Mouse (Mus musculus) E14TG2a.4 (cell line): Measurements from ENCODE around the gene Cdk19.

ENCODE experiments used
- H3K27me3 ChIP-seq: 2 replicates; pipeline ENCODE4 v1.6.1; 2014; ENCODE audit warnings: low read length, control low read depth; ENCODE audit not compliant: insufficient read depth
- H3K36me3 ChIP-seq: 2 replicates; pipeline ENCODE4 v1.6.1; 2014; ENCODE audit warnings: low read length, control low read depth; ENCODE audit not compliant: insufficient read depth
- H3K4me1 ChIP-seq: replicated peaks from 2 replicates; pipeline ENCODE4 v1.6.1; 2014; ENCODE audit warnings: low read depth, low read length, control low read depth
- H3K4me3 ChIP-seq: replicated peaks from 2 replicates; pipeline ENCODE4 v1.5.1; 2014; ENCODE audit warnings: mild to moderate bottlenecking, low read length
- H3K9me3 ChIP-seq: 2 replicates; pipeline ENCODE4 v1.6.1; 2014; ENCODE audit warnings: low read length, control low read depth
- CTCF ChIP-seq: conservative IDR thresholded peaks from 2 replicates; pipeline ENCODE4 v1.5.1; 2014; ENCODE audit warnings: low read length
- NANOG ChIP-seq: IDR thresholded peaks from 2 replicates; pipeline ENCODE4 v1.6.1; 2014; ENCODE audit warnings: borderline replicate concordance, low read length, mixed read lengths
- POU5F1 ChIP-seq: IDR thresholded peaks from 2 replicates; pipeline ENCODE4 v1.6.1; 2014; ENCODE audit warnings: low read length, borderline replicate concordance

Gene Cdk19

DNA sequence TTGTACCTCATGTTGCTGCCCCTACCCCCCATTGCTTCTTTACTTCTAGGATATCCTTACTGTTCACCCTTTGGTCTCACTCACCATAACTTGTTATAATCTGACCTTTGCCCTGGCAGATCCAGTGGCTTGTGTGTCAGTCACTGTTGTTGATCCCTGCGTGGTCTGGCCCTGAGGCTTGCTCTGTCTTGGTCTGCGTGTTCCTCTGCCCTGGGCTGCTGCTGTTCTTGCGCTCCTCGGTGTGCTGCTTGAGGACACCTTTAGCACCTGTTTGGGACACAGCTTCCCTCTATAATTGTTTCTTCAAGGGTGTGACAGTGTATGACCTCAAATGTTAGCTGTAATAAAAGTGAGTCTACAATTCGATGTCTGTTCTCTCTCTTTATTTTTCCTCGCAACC lies 122.0 kb downstream of the Cdk19 start:
- Histone ChIP-seq H3K9me3 (no peaks in the 10 kb centered on the region), H3K27me3 (no peaks in the 10 kb centered on the region), H3K4me3 (no peak overlapping the region), H3K4me1 (peaks cover 4% of the 10 kb centered on the region; the same call in 1 of the 2 replicates), H3K36me3 (peaks cover 22% of the 10 kb centered on the region)
- TF ChIP-seq POU5F1 (no peak), NANOG (no peak), CTCF (no peak)

DNA sequence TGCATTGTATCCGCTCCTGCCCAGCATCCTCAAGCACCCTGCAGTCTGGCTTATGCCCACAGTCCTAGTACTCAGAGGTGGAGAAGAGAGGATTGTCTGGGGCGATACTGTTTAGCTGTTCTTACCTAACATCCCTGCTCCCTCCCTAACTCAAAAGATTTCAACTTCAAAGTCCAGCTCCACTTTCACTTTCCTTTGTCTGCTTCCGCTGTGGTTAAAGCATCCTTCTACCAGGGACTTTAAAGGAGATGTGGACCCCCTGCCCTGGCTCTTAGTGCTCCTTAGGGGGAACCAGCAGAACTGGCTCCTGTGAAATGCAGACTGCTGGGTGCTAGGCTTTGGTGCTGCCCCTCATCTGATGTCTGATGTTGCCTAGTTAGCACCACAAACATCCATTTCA lies 122.9 kb downstream of the Cdk19 start:
- no peak overlapping the region for H3K4me3 ChIP-seq
- H3K9me3 ChIP-seq: no peaks in the 10 kb centered on the region
- peaks cover 27% of the 10 kb centered on the region for H3K36me3 ChIP-seq
- H3K4me1 ChIP-seq: peaks cover 4% of the 10 kb centered on the region; the same call in 1 of the 2 replicates
- no peaks in the 10 kb centered on the region for H3K27me3 ChIP-seq
- TF ChIP-seq NANOG (no peak), POU5F1 (no peak), CTCF (no peak)

DNA sequence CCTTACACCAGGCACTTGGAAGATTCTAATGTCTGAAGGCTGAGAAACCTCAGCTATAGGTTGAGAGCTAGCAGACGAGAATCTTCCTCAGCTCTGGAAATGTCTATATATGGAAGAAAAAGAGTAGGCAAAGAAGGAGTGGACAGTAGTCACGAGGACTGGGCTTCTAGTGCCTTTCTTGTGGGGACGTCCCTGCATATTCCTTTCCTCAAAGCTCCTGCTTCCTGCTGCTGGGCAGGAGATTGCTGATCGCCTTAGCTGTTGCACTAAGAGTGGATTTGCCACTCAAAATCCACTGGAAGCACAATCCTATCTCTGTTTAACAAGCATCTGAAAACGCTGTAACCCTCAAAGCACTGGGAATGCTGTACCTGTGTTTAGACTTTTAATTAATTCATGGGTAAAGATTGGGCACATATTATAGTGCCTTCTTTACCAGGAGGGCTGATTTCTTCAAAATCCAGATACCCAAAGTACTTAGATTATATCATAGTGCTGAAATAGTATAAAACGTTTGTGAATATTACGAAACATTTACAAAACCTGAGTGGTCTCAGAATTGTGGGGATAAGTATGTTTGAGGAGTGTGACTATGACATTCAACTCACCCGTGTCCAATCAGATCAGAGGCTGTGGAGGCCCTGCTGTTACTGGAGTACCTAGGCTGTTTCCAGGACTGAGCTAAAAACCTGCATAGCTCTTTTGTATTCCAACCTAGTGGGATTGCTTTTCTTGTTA lies 128.0 kb downstream of the Cdk19 start:
- Histone ChIP-seq H3K9me3 (no peaks in the 10 kb centered on the region), H3K36me3 (peaks cover 24% of the 10 kb centered on the region), H3K4me1 (no peaks in the 10 kb centered on the region), H3K27me3 (no peaks in the 10 kb centered on the region), H3K4me3 (no peak overlapping the region)
- TF ChIP-seq CTCF (no peak), NANOG (no peak), POU5F1 (no peak)

DNA sequence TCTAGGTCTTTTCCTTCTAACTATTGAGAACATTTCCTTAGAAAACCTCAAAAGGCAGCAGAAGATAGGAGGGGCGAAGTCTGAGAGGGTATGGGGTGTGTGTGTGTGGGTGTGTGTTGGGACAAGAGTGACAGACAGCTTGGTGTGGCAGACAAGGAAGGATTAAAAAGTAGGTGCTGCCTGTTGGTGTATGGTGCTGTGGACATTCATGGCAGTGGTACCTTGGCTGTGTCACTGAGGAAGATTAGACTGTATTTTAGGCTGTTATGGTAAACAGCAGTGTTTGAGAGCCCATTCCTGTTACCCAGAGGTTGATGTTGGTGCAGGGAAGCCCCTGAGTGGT lies 128.5 kb downstream of the Cdk19 start:
- H3K36me3 ChIP-seq: peaks cover 29% of the 10 kb centered on the region
- TF ChIP-seq POU5F1 (no peak), CTCF (no peak), NANOG (no peak)
- no peak overlapping the region for H3K4me3 ChIP-seq
- no peaks in the 10 kb centered on the region for H3K27me3 ChIP-seq
- H3K9me3 ChIP-seq: no peaks in the 10 kb centered on the region
- H3K4me1 ChIP-seq: no peaks in the 10 kb centered on the region

DNA sequence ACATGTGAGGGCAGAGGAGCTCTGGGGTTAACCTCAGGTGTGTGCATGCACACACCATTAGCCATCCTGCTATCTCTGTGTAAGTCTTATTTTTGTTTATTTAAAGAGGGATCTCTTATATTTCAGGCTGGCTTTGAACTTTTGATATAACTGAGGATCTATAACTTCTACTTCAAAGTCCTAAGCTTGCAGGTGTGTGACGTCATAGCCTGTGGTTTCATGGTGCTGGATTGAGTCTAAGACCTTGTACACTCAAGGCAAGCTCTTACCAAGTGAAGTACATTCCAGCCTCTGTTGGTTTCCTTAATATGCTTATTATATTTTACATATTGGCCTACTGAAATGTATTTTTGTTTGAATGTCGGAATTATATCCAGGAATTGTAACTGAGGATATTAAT lies 129.8 kb downstream of the Cdk19 start:
- no peaks in the 10 kb centered on the region for H3K9me3 ChIP-seq

DNA sequence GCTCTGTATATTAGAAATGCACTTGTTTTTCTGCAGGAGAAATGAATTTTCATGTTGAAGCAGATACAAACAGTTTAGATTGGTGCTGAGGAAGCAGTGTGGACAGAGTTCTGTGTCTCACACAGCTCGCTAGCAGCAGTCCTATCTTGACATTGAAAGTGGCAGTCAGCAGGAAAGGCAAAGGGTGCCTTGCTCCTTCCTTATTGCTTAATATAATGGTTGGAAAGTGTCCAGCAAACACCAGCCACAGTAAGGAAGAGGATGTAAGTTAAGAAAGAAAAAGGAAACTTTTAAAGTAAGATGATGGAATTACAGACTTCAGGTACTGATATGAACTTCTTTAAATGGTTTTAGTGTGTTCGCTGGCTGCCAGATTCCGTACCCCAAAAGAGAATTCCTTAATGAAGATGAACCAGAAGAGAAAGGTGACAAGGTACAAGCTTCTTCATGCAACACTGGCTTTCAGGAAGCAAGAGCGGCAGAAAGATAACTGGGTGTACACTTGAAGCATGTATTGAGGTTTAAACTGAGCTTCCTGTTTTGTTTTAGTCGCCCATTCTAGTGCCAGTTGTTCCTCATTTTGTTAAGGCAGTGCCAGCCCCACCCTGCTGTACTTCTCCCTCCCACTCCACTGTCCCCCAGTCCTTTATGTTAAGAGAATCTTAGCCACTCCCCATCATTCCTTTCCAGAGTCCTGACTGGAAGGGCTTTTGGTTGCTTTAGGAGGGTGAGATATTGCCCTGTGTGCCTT lies 137.3 kb downstream of the Cdk19 start:
- H3K4me3 ChIP-seq: no peak overlapping the region
- H3K4me1 ChIP-seq: peaks cover 40% of the 10 kb centered on the region
- no peak for TF ChIP-seq CTCF
- no peak for TF ChIP-seq POU5F1
- TF ChIP-seq NANOG: no peak
- peaks cover 85% of the 10 kb centered on the region for H3K36me3 ChIP-seq
- H3K9me3 ChIP-seq: no peaks in the 10 kb centered on the region
- H3K27me3 ChIP-seq: no peaks in the 10 kb centered on the region

More for the DNA sequence above, 129.8 kb downstream of the Cdk19 start:
- Histone ChIP-seq H3K27me3 (no peaks in the 10 kb centered on the region), H3K4me3 (no peak overlapping the region), H3K36me3 (peaks cover 39% of the 10 kb centered on the region), H3K4me1 (no peaks in the 10 kb centered on the region)
- TF ChIP-seq POU5F1 (no peak), CTCF (no peak), NANOG (no peak)

DNA sequence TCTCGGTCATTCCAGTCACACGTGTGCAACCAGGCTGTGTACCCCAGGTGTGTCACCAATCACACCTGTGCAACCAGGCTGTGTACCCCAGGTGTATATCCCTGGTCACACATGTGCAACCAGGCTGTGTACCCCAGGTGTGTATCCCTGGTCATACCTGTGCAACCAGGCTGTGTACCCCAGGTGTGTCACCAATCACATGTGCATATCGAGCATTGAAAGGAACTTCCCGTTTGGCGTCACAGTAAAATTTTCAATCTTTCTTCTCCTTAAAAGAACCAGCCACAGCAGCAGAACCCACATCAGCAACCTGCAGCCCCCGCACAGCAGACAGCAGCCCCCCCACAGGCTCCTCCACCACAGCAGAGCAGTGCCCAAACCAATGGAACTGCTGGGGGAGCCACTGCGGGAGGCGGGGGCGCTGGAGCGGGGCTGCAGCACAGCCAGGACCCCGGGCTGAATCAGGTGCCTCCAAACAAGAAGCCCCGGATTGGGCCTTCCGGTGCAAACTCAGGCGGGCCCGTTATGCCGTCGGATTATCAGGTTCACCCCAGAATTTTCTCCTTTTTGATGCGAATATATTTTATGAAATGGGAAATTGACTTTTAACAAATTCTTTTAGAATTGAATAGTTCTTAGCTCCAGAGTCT lies 138.2 kb downstream of the Cdk19 start:
- H3K4me3 ChIP-seq: peak overlapping the region; percentile 48
- peaks cover 40% of the 10 kb centered on the region for H3K4me1 ChIP-seq
- TF ChIP-seq NANOG: no peak
- TF ChIP-seq CTCF: no peak
- TF ChIP-seq POU5F1: no peak
- no peaks in the 10 kb centered on the region for H3K27me3 ChIP-seq
- peaks cover 87% of the 10 kb centered on the region for H3K36me3 ChIP-seq
- H3K9me3 ChIP-seq: no peaks in the 10 kb centered on the region

DNA sequence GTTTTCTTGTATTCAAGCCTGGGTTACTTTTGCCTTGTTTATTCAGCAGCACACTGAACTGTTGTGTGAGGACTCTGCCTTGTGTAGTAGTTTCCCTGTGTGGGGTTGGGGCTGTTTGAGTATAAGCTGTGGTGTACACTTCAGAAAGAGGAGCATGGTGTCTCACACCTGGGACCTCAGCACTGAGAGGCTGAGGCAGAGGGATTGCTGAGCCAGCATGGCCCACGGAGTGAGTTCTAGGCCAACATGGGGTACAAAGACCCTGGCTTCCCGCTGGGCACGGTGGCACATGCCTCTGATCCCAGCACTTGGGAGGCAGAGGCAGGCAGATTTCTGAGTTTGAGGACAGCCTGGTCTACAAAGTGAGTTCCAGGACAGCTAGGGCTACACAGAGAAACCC lies 139.3 kb downstream of the Cdk19 start:
- H3K36me3 ChIP-seq: peaks cover 80% of the 10 kb centered on the region
- H3K27me3 ChIP-seq: no peaks in the 10 kb centered on the region
- H3K4me1 ChIP-seq: peaks cover 40% of the 10 kb centered on the region
- TF ChIP-seq POU5F1 (no peak), CTCF (no peak), NANOG (no peak)
- H3K4me3 ChIP-seq: no peak overlapping the region
- no peaks in the 10 kb centered on the region for H3K9me3 ChIP-seq
